Mouse (Mus musculus) adrenal gland, adult 8-10 months (tissue): ENCODE data around the gene Med11. TPM values are rescaled to one million over a fixed set of nuclear protein-coding genes. Genes with fewer than 3 reads are reported as not detected.

Source experiments
- microRNA-seq, 2 experiments: library from miRNA; unstranded; fragments of <30 nt; microRNA quantifications; one replicate each; pipeline ENCODE4 v1.2.0; 2022
- total RNA-seq, 4 experiments: library from RNA; stranded (reverse); gene quantifications; 2 replicates each; pipeline ENCODE4 v1.2.4; 2022

Gene Med11
- total RNA-seq, 4 experiments from 2014 or later = 23.4 to 24.4 (median 24.2) TPM

Small RNAs within 50 kb of the gene (microRNA-seq; reads per million reads assigned to microRNA genes)
- gene Mir7115 = 1.2 to 1.3 reads per million in 2 experiments

Other genes with a start within 250 kb of the Med11 start
- gene Slc16a11, start 239.2 kb upstream of the Med11 start, total RNA-seq = 1 to 10 TPM in 2 of 4 experiments, under 1 TPM in 2; 0.23 to 2.0 (median 0.86) TPM
- 1 to 10 TPM; 4.4 to 9.4 (median 6.6) TPM for gene Slc16a13, start 230.9 kb upstream of the Med11 start, total RNA-seq
- 10 to 100 TPM in 2 of 4 experiments, 1 to 10 TPM in 2; 6.4 to 25.1 (median 10.5) TPM for gene Bcl6b, start 222.1 kb upstream of the Med11 start, total RNA-seq
- 10 to 100 TPM; 38.2 to 52.6 (median 44.5) TPM for gene 0610010K14Rik, start 214.0 kb upstream of the Med11 start, total RNA-seq
- 1 to 10 TPM; 3.9 to 6.7 (median 5.3) TPM for gene Gm21988, start 212.1 kb upstream of the Med11 start, total RNA-seq
- gene Rnasek, start 212.1 kb upstream of the Med11 start, total RNA-seq = 100 to 1,000 TPM; 152 to 326 (median 207) TPM
- gene Alox12, start 196.6 kb upstream of the Med11 start, total RNA-seq = 1 to 10 TPM; 1.0 to 2.1 (median 1.7) TPM
- gene Alox12e, start 129.3 kb upstream of the Med11 start, total RNA-seq = not detected
- 1 to 10 TPM in 3 of 4 experiments, under 1 TPM in 1; 0.91 to 4.7 (median 3.3) TPM for gene Alox15, start 99.9 kb upstream of the Med11 start, total RNA-seq
- 10 to 100 TPM; 24.2 to 29.9 (median 28.2) TPM for gene Pelp1, start 41.9 kb upstream of the Med11 start, total RNA-seq
- 10 to 100 TPM; 22.0 to 51.3 (median 33.9) TPM for gene Arrb2, start 19.3 kb upstream of the Med11 start, total RNA-seq
- gene Zmynd15, start 7.5 kb downstream of the Med11 start, total RNA-seq = 1 to 10 TPM; 1.7 to 4.3 (median 3.0) TPM
- gene Cxcl16, start 8.1 kb downstream of the Med11 start, total RNA-seq = 10 to 100 TPM in 3 of 4 experiments, 1 to 10 TPM in 1; 9.4 to 18.2 (median 16.1) TPM
- gene Tm4sf5, start 53.3 kb downstream of the Med11 start, total RNA-seq = not detected
- under 1 TPM in 1 of 4 experiments, not detected in 3; 0.46 TPM for gene Vmo1, start 62.7 kb downstream of the Med11 start, total RNA-seq
- gene Gltpd2, start 67.3 kb downstream of the Med11 start, total RNA-seq = not detected
- gene Psmb6, start 73.4 kb downstream of the Med11 start, total RNA-seq = 100 to 1,000 TPM; 247 to 298 (median 278) TPM
- not detected for gene Gm40193, start 81.0 kb downstream of the Med11 start, total RNA-seq
- 10 to 100 TPM in 2 of 4 experiments, 1 to 10 TPM in 2; 7.8 to 15.0 (median 11.2) TPM for gene Pld2, start 88.1 kb downstream of the Med11 start, total RNA-seq
- gene Mink1, start 111.0 kb downstream of the Med11 start, total RNA-seq = 10 to 100 TPM; 50.6 to 90.5 (median 71.2) TPM
- not detected for gene 4930544D05Rik, start 163.9 kb downstream of the Med11 start, total RNA-seq
- not detected for gene Chrne, start 167.3 kb downstream of the Med11 start, total RNA-seq
- not detected for gene Gp1ba, start 187.2 kb downstream of the Med11 start, total RNA-seq
- gene Rnf167, start 195.3 kb downstream of the Med11 start, total RNA-seq = 100 to 1,000 TPM in 2 of 4 experiments, 10 to 100 TPM in 2; 82.3 to 136 (median 110) TPM
- 100 to 1,000 TPM; 121 to 137 (median 127) TPM for gene Slc25a11, start 195.6 kb downstream of the Med11 start, total RNA-seq
- gene Pfn1, start 202.7 kb downstream of the Med11 start, total RNA-seq = 1,000 to 10,000 TPM in 1 of 4 experiments, 100 to 1,000 TPM in 3; 582 to 1,056 (median 737) TPM
- 10 to 100 TPM; 39.4 to 66.5 (median 54.7) TPM for gene Eno3, start 205.3 kb downstream of the Med11 start, total RNA-seq
- gene Spag7, start 217.5 kb downstream of the Med11 start, total RNA-seq = 100 to 1,000 TPM in 1 of 4 experiments, 10 to 100 TPM in 3; 79.2 to 112 (median 89.0) TPM
- gene Camta2, start 236.2 kb downstream of the Med11 start, total RNA-seq = 10 to 100 TPM; 42.7 to 57.7 (median 49.8) TPM
- gene Inca1, start 248.2 kb downstream of the Med11 start, total RNA-seq = 10 to 100 TPM in 2 of 4 experiments, 1 to 10 TPM in 2; 5.3 to 11.4 (median 8.6) TPM
- gene Kif1c, start 248.6 kb downstream of the Med11 start, total RNA-seq = 100 to 1,000 TPM; 130 to 210 (median 165) TPM